Mouse (Mus musculus): Measurements from ENCODE around the gene Pomt2.

Pomt2 gene

DNA sequence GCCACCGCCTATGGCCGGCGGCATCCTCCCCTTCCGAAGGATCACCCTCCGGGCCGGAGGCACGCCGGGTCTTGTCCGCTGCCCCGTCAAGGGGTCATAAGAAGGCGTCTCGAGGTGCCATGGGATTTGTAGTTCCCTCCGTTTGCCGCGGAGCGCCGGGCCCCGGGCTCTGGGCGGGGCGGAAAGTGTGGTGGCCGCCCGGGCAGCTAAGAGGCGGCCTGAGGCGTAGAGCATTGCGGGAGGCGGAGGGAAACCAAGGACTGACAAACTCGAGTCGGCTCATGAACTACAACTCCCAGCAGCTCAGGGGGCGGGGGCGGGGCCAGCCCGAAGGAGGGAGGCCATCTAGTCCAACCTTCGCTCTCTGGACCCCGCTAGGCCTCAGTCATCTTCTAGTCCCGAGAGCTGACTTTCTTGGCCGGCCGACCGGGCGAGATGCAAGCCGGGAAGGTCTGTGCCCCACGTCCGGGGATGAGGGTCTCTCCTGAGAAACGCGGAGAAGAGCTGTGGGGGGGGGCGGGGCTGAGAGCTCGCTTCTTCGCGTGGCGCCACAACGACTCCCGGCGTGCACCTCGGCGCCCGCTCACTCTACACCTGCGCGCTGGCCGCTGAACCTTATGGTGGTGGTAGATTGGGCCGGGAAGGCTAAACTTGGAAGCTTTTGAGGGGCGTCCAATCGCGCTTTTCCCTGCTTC is at the start of gene Pomt2:
TSS of gene Pomt2 (minus strand) at position 574 of the 695 bp plus-strand sequence.
- DNase-seq, result peak; percentile 97

DNA sequence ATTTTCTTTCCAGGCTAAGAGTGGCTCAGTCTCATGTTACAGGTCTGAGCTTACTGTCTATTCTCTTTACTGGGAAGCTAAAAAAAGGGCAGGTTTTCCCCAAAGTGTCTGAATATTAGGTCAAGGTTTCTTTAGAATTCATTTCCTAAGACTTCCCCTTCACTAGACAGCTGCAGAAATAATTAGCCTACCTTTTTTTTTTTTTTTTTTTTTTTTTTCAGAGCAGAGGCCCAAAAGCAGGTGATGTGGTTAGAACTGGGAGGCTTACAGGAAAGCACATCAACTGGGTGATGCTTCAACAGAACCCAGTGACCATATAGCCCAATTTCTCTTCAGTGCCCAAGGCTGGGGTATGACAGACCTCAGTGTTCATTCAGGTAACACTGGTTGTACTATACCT is 48.5 kb upstream of the Pomt2 start:
- DNase-seq, result no peak

DNA sequence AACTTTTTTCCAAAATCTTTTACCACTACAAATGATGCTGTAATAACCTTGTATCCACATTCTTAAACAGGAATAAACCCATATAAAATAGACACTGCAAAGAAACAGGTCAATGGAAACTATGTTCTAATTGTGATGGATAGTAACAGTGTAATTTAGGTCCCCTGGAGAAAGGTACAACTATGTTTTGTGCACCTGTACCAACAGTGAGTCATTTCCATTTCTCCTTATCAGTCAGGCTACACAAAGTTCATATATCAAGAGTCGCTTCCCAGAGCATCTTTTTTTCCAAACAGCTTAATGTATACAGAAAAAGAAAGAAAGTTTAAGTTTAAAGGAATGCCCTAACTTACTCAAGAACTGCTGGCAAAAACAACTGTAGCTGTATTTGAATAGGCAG is 47.3 kb upstream of the Pomt2 start:
- no peak for DNase-seq

DNA sequence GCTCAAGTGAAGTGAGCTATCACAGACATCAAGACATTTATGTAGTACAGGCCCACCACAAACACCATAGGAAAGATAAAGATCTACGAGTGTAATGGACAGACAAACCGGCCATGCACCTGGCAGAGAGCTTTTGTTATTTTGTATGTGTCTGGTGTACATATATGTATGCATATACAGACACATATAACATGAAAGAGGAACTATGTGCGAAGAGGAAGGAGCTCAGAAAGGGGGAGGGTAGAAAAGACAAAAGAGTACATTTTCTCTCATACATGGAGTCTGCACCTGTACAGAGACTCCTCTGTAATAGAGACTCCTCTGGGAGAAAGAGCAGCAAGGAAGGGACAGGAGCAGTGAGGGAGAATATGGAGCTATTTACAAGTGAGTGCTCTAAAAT is 45.2 kb upstream of the Pomt2 start:
- no peak for DNase-seq

DNA sequence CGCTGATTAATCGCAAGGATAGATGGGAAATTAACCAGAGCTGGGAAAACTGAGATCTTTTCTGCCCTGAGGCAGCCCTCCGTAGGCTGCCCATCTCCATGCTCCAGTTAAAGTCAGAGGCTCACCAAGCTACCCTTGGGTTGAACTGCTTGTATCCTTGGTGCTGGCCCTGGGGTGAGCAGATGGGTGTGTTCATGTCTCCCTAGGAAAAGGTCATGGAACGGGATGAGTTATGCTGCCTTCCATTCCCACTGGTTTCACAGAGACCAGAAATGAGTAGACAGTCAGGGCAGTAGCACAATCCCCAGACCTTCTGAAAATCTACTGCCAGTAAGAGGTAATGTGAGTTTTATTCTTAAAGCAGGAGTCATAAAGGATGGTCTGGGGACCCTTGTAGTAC is 29.9 kb upstream of the Pomt2 start:
- no peak for DNase-seq

DNA sequence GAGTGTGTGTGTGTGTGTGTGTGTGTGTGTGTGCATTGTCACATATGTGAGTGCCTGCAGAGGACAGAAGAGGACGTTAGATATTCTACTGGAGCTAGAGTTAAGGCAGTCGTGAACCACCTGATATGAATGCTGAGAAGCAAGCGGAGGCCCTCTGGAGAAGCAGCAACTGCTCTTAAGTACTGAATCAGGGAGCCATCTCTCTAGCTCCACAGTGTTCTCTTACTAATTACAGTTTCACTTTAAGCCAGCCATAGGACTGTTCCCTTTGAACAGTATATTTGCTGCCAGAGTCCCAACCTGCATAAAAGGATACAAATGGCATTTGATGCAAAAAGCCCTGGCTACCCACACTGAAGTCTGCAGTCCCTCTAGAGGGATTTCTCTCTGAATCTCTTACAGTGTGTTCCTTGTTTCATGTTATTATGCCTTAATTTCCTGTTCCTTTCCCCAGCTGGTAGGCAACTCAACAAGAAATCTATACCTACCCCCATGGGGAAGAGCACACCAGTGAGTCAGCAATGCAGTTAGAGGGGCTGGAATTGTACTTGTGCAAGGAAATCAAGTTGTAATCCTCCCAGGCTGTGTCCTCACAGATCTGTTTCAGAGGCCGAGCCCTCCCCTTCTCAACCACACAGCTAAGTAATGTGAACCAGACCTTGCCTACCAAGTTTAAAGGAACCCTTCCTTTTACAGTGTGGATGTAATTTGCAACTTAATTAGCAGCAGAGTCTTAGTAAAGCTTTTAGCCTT is 27.6 kb upstream of the Pomt2 start:
- no peak for DNase-seq

DNA sequence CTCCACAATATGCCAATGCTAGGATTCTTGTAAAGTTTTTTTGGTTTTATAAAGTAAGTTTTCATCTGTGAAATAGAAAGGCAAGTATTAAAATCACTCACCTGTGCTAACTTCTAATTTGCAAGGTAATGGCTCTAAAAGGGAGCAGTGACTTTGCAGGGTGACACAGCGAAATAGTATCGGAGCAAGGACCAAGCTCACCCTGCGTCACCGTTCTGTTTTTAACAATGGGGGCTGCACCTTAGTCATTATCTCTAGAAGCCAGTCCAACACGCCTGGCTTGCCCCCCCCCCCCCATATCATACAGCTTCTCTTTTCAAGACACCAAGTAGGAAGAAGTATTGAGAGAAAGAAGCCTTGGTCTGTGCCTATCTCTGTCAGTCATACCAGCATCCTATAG is 13.0 kb upstream of the Pomt2 start:
- DNase-seq, result no peak

DNA sequence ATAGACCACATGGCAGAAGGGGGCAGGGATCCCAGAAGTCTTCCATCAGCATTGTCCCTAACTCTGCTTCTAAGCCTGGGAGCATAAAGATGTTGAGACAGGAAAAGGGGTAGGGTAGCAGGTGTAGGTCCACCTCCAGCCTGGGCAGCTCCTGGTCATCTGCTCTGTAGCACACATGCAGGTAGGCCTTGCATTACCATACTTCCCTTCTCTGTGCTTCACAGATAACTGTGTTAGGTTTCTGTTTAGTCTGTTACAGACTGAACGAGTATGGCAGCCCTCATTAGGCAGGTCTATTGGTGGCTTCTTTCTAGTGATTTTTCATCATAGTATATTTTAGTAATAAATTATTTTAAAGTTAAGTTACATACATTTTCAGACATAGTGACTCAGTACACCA is 12.5 kb upstream of the Pomt2 start:
- no peak for DNase-seq

DNA sequence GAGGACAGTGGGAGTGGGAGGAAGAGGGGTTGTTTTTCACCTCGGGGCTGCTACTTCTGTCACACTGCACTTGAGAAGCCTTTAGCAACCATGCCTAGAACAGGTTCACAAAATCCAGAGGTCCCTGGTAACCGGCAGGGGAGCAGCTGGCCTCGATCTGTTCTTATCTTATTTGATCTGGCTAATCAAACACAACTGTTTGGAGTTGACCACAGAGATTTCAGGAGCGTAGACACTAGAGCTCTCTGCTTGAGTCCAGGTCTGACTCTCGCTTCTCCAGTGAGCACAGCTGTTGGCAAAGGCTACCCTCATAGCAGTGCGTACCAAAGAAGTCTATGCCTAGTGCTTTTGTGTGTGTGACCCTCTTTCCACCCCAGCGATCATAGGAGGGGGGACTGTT is 10.3 kb upstream of the Pomt2 start:
- DNase-seq, result peak; percentile 37

DNA sequence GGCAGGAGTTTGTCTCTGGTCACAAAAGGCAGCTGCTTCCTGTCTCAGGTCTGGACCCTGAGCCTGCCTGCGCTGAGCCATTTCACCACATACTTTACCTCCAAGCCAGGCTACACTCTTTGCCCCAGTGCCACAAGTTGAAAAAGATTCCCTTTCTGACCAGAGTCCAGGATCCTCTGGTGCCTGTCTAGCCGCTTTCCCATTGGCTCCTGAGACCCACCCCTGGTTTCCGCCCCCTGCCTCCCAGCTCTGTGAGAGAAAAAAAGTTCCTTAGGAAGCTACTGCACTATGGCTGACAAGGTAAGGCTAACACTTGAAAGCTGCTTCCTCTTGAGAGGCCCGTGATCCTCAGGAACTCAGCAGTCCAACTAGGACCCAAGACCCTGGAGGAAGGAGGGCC is 9.6 kb upstream of the Pomt2 start:
- DNase-seq, result peak; percentile 38

DNA sequence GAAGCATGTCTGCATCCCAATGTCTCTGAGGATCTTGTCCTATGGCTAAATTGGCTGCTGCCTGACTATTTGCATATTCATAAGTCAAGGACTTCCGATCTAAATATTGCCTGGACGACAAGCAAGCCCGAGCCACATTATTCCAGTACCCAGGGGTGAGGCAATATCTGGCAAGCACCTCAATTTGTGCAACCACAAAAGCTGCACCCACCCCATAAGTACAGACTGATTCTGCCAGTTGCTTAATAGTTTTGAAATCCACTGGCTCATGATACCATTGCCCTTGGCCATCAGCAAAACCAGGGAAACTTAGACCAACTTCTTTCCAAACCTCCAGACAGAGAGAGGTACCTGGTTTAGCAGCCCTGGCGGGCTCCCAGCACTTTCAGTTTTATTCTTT is 6.7 kb upstream of the Pomt2 start:
- DNase-seq, result peak; percentile 39

DNA sequence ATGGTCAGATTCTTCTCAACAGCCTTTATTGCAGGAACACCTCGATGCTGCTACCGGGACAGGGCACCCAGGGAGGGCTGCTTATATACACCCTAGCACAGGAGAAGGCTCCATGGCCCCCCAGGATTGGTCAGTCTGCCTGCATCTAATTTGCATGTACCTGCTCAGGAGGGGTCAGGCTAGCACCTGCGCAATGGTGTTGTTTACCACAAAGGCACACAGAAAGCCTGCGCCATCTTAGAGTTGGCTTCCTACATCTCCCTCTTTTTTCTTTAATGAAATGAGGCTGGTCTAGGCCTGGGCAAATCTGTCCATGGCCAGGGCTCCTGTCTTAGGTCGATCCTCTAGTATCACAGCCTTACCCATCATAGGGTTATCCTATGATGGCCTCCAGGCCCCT is 1.7 kb upstream of the Pomt2 start:
- DNase-seq, result no peak

DNA sequence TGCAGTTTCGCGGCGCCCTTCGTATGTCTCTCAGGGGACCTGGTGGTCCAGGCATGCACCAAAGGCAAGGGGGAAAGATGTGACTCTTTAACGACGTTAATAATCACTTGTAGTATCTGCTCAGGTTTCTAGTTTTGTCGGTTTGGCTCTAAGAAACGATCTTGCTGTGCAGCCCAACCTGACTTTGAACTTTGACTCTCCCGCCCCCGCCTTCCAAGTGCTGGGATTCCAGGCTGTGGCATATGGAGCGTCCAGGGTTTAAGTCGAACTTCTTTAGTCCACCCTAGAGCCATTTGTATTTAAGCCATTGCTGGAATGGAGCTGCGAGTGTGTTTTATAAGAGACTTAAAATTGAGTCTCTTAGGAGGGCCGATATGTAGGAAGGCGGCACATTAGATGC is 368 bp upstream of the Pomt2 start:
- no peak for DNase-seq

DNA sequence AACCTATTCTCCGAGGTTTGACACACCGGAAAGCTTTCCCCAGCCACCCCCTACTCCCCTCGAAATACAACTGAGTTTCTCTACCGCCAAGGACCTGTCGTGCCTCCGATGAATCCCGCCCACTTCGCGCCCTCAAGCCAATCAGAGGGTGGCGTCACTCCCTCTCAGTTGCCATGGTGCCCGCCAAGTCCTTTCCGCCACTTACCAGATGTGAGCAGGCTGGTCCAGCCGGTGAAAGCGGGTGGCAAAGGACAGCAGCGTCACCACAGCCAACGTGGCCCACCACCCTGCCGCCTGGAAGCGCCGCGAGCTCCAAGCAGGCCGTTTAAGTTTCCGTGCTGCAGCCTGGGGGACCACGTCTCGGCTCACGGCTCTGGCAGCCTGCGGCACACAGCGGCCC is 802 bp downstream of the Pomt2 start, which contains the start of gene Gstz1:
TSS of gene Gstz1 (plus strand) at position 200 of the 400 bp plus-strand sequence.
- peak; percentile 95 for DNase-seq

DNA sequence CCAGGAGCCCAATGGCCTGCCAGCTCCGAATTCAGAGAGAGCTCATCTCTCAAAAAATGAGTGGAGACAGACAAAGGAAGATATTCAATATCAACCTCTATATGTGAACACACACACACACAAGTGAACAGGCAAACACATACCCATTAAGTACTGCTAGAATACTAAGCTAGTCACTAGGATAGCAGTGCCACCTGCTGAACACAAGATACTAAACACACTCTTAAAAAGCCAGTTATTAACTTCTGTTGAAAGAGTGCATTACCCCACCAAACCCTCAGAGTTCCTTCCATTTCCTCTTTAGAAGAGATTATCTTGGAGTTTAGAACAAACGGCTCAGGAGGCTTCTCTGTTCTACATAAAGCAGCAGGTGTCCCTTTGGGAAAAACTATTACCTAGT is 5.6 kb downstream of the Pomt2 start:
- DNase-seq, result no peak

DNA sequence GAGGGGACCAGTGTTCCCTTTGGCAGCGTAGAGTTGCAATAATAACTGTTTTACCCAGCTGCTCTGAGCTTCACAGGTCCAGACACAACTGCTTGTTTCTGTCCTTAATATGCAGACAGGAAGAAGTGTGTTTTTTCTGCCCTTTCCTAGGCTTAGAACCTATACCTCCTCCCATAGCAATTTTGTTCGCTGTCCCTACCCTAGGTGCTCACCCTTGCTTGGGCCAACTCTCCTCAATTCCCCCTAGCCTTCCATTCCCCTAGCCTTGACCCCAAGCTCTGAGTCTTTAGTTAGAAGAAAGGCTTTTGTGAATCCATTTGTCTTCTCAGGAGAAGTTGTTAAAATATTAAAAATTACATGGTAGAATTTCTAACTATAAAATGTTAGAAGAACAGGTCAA is 9.0 kb downstream of the Pomt2 start:
- no peak for DNase-seq

DNA sequence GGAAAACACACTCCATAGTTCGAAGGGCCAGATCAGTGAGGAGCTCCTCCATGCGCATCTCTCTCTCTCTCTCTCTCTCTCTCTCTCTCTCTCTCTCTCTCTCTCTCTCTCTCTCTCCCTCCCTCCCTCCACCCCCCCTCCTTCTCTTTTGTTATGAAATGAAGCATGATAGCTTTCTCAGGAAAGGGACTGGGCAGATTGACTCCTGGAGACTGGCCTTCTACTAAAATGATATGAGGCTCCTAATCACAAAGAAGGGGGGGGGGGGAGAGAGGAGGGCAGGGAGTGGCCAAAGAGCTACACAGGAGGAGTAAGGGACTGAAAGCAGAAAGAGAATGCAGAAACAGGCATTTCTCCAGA is 9.4 kb downstream of the Pomt2 start:
- DNase-seq, result no peak

DNA sequence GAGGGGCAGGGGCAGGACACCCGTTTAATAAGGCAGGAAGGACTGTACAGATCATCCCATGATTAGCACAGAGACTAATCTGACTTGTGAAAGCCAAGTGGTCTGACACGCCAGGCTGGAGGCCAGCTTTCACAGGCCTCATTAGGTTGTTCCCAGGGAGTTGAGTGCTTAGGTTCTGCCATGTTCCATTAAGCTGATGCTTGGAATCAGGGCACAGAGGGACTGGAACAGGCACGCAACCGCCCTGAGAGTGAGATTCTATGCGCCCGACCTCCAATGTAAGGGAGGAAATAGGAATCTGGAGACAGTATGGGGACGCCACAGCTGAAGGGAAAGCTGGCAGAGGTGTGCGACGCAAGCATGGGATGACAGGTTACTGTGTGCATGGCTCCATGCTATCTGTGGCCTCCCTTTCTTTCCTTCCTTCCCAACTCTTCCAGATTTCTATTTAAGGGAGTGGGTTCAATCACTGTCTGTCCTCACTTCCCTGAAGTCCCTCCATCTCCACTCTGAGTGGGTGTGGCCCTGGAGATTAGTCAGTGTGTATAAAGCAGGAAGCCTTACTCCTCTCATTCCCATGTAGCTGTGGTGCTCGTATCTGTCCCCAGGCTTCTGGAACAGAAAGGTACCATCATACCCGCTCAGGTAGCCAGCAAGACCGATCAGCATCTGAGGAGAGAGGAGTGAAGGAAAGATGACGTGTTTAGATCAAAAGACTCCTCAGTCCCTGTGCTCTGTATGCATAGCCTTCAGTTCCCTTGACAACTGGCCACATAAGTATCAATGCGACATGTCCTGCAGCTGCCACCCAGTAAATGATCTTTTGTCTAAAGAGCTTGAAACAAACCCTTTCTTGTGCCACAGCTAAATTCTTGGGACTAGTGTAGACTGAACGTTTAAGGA is 10.1 kb downstream of the Pomt2 start:
- no peak for DNase-seq

DNA sequence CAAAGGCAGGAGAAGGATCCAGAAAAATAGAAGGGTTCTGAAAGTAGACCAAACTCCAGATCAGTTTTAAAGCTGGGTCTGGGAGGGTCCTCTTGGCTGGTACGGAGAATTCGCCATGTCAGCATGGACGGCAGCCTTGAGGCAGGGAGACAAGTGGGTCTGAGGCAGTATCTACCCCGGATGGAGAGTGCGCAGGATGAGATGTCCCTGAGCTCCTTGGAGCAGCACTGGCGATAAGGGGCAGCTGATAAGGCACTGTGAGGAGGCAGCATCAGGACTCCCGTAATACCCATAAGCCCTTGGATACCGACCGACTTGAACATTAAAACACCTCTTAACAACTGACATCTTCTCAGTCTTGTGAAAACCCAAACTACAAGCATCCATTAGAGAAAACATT is 15.0 kb downstream of the Pomt2 start:
- DNase-seq, result no peak

DNA sequence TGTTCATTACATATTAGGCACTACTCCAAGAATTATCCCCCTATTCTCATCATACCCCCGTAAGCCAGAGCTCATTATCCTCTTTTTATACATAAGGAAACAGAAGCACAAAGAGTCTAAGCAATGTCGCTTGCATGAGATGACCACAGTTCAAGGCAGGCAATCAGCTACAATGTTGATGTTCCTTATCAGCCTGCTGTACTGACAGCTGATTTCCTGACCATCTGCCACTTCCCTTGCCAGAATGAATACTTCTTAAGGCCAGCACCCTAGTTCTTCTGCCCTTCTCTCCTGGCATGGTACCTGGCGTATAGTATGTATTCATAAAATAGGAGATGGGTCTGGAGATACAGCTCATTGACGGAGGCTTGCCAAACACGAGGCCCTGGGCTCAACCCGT is 15.6 kb downstream of the Pomt2 start:
- peak; percentile 27 for DNase-seq

DNA sequence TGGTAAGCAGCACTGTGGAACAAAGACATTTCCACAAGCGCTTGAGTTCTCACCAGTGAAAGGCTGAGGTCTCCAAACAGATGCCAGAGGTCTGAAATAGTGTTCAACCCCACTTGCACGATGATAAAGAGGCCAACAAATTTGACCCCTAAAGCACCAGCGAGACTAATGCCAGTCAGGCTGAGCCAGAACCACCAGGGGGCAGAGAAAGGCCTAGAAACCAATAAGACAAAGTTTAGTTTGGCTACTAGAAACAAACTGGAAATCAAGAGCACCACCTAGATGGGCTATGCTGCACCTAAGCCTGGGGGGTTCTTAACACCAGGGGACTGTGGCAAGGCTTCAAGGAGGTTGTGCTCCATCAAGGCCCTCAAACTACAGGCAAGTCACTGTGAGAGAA is 16.1 kb downstream of the Pomt2 start:
- DNase-seq, result peak; percentile 66

DNA sequence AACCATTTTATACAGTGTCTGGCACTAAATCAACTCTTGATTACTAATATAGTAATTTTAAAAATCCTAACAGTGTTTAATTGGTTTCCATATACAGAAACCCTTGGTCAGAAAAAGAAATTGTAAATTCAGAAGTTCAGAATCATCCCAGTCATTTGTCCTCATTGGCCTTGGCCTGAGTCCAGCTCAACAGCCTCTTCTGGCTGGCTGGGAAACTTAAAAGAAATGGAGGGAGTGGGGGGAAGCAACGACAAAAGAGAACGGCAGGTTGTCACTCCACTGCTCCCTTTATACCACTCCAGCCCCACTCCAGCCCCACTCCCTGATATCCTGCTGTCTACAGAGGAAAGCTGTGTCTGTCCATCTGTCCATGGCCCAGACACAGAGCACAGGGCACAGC is 16.6 kb downstream of the Pomt2 start:
- DNase-seq, result peak; percentile 20

DNA sequence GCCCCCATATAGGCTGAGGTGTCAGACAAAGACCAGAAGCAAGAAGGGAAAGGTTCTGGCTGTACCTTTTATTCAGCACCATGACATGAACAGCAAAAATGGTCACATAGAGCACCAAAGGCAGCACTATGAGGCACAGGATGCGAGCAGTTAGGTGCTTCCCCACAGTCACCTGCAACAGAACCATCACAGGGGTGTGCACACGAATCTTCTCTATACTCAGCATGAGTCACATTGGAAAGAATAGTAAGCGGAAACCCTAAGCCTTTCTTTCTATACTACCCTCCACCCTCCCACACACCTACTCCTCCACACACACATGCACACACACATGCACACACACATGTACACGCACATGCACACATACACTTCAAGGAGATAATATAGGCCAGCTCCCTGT is 17.5 kb downstream of the Pomt2 start:
- DNase-seq, result no peak

DNA sequence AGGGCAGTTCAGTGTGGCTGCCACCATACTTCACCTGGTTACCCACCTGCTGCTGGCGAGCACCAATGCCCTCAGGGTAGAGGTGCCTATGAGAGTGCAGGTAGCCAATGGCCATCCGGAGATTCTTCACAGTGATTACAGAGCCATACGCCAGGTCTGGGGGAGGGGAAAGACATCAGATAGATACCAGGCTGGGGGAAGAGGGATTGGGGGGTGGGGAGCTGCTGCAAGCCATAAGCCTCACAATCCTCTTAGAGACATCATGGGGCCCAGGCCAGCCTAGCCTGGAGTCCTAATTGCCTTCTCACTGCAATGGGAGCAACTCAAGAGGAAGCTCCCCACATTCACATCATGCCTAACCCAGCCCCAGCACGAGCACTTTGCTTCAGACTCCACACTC is 20.5 kb downstream of the Pomt2 start:
- DNase-seq, result no peak
